Mouse (Mus musculus) layer of hippocampus, adult 9-11 months (tissue): ENCODE measurements around the gene Tbc1d21.
A peak's percentile ranks its signal among the peaks of the same experiment; 100 is the strongest.

Experiments
- DNase-seq: peaks from one replicate; pipeline ENCODE4 v3.0.0; 2022

Gene Tbc1d21

DNA sequence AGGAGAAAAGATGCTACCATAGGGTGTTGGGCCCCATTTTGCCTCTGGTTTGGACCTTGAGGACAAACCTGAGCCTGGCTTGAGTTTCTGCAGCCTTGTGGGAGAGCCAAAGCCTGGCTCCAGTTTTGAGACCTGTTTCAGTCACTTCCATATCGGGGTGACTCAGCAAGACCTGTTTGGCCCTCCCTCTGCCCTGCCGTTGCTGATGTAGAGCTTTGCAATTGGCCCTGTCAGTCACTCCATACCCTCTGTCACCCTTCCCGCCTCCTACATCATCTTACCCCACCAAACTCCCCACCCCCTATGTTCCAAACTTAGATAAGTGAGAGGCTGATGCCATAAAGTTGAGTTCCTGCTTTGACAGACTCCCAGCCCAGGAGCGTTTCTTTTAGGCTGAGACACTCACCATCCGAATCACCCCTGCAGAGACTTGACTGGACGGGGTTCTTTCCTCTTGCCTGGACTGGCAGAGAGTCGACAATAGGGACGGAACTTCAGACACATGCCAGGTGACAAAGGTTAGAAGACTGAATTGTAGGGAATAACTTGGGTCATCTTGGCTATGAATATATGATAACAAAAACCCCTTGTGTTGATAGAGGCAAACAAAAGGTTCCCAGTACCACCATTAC is 33.5 kb downstream of the Tbc1d21 start:
- DNase-seq, result no peak

DNA sequence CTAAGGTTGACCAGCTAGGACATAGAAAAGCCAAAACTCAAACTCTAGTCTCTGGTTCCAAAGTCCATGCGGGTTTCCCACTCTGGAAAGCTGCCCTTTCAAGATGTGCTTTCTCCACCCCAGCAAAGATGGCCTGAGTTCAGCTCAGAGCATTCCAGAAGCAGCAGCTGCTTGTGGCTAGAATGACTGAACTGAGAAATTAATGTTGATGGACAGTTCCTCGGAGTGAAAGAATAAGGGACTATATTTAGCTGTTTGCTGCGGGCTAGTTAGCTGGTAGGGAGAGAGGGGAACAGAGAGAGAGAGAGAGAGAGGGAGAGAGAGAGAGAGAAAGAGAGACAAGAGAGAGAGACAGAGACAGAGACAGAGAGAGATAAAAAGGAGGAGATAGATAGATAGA is 39.0 kb downstream of the Tbc1d21 start:
- DNase-seq, result no peak

DNA sequence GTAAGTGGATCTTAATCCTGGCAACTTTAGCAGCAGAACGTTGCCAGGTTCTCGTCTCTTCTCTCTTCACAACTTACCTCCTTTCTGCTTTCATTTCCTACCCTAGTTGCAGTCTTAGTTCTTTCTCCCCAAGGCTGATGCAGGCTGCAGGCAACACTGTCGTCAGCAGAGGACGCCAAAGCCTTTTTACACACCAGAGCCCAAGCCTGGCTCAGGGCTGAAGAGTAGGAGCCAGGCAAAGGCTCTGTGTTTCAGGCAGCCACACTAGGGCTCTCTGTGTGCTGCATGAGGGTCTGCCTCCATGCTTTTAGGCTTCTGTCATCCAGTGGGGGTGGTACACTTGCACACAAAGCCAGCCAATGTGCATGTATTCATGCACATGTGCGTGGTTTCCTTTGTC is 40.0 kb downstream of the Tbc1d21 start:
- peak; percentile 73 for DNase-seq

DNA sequence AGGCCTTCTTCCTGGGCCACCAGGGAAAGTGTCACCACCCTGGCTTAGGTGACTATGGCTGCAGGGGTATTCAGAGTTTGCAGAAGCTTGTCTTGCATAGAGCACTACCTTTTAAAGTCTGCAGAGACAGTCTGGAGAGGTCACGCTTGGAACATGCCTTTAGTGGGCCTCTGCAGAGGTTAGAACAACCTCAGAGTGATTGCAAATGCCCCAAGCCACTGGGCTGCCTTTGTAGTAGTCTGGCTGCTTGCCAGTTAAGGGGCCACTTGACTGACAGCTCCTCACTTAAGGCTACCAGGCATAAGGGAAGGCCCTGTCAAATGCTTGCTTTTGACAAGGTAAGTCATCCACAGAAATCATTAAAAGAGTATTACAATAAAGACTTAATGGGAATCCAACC is 42.9 kb downstream of the Tbc1d21 start:
- no peak for DNase-seq

DNA sequence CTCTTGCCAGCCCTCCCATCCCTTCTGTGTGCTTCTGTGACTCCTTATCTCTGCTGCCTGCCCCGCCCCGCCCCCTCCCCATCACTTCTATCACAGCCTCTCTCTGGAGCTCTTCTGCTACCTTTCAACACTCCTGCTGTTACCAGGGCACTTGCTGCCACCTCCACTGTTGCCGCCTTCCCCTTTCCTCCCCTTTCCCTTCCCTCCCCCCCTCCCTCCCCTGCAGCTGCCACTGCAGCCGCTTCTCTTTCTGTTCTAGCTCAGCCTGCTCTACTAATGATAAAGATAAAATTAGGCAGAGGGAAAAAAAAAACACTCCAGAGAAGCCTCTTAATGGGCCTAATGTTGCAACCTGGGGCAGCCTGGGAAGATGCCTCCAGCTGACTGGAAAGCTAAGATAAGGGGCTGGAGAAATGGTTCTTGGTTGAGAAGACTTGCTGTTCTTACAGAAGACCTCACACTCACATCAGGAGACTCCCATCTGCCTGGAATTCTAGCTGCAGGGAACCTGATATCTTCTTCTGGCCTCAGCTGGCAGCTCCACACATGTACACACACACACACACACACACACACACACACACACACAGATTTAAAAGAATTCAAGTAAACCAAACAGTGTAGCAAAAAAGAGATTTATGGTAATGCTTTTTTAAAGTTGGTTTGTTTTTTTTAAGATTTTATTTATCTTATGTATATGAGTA is 43.6 kb downstream of the Tbc1d21 start:
- DNase-seq, result no peak

DNA sequence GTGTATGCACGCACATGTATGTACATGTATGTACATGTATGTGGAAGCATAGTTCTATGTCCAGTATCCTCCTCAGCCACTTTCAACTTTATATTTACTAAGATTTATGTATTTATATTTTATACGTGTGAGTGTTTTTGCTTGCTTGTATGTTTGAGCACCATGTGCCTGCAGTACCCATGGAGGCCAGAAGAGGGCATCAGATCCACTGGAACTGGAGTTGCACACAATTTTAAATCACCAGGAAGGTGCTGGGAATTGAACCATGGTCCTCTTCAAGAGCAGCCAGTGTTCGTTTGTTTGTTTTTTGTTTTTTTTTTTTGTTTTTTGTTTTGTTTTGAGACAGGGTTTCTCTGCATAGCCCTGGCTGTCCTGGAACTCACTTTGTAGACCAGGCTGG is 48.6 kb downstream of the Tbc1d21 start:
- DNase-seq, result no peak

DNA sequence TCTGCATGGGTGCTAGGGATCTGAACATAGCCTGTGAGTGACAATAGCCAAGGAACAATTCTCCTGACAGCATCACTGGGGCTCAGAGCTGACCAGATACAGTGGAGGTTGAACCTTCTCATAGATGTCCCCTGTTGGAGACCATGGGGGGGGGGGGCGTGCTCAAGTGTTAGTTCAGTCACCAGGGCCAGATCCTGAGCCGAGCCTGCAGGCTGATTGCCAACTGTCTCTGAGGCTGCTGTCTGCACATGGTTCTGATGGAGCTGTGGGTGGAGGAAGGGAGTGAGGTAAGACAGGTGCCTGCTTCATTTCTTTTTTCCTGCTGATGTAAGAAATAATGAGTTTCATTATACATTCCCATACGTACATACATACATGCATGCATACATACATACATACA is 51.9 kb downstream of the Tbc1d21 start:
- DNase-seq, result no peak

DNA sequence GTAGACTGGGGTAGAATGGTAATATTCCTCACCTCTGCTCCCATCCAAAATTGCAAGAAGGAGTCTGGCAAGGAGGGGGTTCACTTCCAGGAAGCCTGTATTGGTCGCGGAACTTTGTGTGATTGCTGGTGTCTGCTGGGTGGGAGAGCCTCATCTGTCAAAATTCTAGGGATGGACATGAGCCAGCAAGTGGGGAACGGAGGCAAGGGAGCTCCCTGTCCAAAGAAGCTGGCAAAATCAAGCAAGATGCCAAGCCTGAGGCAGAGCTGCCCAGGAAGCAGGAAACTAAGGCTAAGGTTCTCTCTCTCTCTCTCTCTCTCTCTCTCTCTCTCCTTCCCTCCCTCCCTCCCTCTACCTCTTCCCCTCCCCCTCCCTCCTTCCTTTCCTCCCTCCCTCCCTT is 52.9 kb downstream of the Tbc1d21 start:
- DNase-seq, result no peak

DNA sequence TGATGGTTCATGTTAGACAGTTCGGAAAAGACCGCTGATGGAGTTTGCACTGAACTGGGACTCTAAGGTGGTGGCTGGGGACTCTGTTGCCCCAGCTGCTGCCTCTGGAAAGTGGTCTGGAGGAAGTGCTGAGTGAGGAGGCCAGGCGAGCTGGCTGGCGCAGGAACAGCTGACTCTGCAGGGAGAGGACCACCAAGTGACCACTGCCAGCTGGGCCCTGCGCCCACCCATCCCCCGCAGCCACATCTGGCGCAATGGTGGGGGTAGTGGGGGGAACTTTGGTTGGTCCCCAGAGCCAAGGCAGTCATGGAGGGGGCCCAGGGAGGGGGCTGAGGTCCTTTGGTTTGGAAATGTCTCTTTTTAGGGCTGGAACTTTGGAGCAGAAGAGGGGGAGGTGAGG is 53.5 kb downstream of the Tbc1d21 start:
- DNase-seq, result no peak

DNA sequence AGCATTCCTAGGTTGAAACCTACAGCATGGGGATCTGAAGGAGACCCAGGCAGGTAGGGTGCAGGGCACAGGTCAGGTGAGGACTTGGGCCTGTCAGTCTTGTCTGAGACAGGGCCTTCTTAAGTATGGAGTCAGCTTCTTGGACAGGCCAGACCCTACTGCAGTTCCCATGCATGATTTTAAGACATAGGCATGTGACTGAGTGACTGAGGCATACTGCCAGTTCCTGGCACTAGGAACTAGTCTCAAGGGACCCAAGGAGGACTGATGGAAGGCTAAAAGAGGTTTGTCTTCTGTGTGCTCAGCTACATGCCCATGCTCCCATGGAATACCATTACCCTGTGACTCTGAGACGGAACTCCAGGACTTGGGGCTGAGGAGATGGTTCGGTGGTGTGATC is 54.4 kb downstream of the Tbc1d21 start:
- no peak for DNase-seq

DNA sequence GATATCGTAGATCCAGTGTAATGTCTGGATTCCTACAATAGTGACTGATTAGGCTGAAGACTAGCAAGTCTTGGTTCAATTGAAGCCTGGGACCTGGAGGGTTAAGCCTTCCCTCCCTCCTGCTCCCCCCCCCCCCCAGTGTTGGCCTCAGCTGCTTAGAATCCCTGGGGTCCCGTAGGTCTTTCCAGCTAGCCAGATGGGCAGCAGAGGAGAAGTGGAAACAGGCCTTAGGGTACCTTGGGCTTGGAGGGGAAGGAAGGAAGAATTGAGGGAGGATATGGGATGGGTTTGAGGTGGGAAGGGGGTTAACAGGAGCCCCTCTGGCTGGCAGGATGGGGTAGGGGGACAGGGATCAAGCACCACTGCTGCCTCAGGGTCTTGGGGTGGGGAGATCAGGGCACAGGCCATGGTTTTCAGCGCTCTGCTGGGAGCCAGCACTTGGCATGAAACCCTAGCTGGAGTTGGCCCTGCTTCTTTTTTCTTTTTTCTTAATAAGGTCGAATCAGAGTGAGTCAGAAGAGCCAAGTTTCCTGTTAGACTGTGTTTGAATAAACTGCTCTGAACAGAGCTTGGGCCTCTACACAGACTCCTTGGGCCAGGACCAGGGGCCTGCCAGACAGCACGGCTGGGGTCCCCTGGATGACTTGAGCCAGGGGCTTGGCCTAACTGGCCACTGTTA is 55.4 kb downstream of the Tbc1d21 start:
- no peak for DNase-seq

DNA sequence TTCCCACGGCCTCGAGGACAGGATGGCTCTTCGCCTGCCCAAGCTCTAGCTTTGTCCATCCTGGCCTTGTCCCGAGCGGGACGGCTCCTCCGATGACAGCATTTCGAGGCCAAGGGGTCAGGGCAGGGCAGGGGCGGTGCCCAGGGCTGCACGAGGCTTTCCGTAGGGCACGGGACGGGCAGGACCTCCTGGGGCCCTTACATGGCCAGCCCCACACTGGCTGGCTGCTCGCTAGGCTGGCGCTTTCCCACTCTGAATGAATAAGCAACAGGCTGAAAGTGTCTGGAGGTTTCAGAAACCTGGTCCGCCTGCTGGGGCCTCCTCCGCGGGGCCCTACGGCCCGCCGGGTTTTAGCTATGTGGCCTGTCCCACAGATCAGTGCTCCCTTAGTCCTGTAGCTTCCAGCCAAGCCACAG is 57.3 kb downstream of the Tbc1d21 start, which contains the start of gene Loxl1:
TSS of gene Loxl1 (minus strand) at position 243 of the 416 bp plus-strand sequence.
- DNase-seq, result peak; percentile 39

DNA sequence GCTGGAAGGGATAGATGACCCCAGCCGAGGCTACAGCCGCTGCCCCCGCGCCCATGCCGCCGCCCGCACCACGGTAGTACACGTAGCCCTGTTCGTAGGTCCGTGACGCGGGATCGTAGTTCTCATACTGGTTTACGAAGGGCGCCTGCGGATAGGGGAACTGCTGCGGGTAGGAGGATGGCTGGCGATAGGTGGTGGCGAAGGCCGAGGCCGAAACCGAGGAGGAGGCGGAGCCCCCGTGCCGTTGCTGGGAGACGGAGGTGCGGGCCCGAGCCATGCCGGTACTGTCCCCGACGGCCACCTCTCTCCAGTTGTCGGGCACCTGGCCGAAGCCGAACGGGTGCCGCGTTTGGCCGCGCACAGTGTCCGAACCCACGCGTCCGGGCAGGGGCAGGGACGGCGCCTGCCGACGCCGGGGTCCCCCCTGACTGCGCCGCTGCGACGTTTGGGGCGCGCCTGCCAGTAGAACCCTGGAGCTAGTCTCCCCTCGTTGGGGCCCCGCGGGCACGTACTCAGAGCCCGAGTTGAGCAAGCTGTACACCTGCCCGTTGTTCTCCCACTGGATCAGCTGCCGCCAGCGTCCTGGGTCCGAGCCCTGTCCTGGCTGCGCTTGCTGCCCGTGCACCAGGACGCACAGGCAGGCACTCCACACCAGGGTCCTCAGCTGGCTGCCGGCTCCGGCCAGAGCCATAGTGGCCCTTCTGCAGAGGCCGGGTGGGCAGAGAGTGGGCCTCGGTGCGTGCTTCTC is 57.9 kb downstream of the Tbc1d21 start:
- DNase-seq, result no peak

DNA sequence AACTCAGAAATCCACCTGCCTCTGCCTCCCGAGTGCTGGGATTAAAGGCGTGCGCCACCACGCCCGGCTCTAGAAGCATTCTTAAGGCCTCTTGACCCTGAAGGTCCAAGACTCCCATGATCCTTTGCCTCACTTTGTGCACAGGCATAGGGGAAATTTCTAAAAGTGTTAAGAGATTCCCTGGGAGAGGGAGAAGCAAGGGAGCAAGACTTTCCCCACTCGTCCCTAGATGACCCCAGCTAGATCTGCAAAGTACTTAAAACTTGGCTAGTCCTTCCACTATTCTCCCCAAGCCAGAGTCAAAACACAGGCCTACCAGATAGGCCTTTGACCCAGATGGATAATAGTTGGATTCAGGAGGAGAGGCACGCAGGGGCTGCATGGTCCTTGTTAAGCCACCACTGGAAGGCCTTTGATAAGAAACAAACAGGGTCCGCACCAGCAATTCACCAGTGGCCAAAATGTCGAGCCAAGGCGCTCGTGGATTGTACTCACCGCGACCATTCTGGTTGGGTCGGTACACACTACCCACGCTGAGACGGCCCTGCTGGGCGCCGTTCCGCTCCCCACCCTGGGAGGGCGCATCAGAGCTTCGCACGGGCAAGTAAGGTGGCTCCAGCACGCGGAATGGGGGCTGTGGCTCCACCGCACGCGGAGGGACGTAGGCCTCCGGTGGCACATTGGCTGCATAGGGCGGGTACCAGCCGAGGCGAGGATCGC is 58.9 kb downstream of the Tbc1d21 start:
- DNase-seq, result no peak

DNA sequence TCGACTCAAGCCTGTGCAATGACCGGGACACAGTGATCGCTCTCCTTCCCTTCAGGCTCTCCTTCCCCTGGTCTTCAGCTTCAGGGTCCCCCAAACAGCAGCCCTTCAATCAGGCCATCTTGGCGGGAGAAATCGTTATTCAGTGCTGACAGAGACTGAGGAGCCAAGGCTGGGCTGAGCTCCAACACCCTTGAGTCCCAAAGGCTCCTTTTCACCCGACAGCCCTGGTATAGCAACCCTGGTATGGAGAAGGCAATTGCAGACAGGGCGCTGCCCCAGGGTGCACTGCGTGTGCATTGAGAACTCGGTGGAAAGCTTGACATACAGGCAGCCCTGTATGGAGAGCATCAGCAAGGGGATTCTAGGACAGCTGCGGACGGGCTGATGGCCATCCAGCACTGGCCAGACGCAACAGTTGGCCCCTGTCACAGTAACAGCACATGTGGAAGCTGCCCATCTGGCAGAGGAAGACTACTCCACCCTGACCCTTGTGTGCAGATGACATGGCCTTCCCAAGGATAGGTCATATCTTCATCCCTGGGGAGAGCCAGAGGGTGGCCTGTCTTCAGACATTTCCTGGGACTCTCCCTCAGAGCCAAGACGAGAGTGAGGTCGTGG is 60.1 kb downstream of the Tbc1d21 start:
- no peak for DNase-seq
